Mouse (Mus musculus) bone marrow, adult 2 months (tissue): ENCODE measurements around the gene Cfap70. TPM values are rescaled to one million over a fixed set of nuclear protein-coding genes. Genes with fewer than 3 reads are reported as not detected.

ENCODE experiments used
- H3K27ac ChIP-seq: fragments of 200-500 bp; 2 replicates; pipeline ENCODE4 v1.5.1; 2012; ENCODE audit warnings: low read depth, mild to moderate bottlenecking, control low read depth, inconsistent platforms, low read length; ENCODE audit not compliant: control insufficient read depth, poor library complexity, insufficient read depth
- H3K4me1 ChIP-seq: fragments of 200-500 bp; 2 replicates; pipeline ENCODE4 v1.6.1; 2011; ENCODE audit warnings: low read length; ENCODE audit not compliant: control insufficient read depth, insufficient read depth
- H3K4me3 ChIP-seq: fragments of 200-500 bp; replicated peaks from 2 replicates; pipeline ENCODE3; 2011; ENCODE audit warnings: mild to moderate bottlenecking, low read depth, low read length, control low read depth; ENCODE audit not compliant: control insufficient read depth
- CTCF ChIP-seq: fragments of 200-500 bp; IDR thresholded peaks from 2 replicates; pipeline ENCODE4 v1.5.1; 2011; ENCODE audit warnings: low read length, control low read depth; ENCODE audit not compliant: control insufficient read depth, insufficient read depth
- POLR2A ChIP-seq: fragments of 200-500 bp; IDR thresholded peaks from 2 replicates; pipeline ENCODE4 v1.6.1; 2011; ENCODE audit warnings: low read depth, mild to moderate bottlenecking, control low read depth, low read length, borderline replicate concordance; ENCODE audit not compliant: control insufficient read depth
- WGBS: fragments of 180-500 bp; shearing (Covaris S2); methylation state at CpG from one replicate; pipeline ENCODE4 v1.1.7; 2018; 5-methylcytosine and 5-hydroxymethylcytosine counted together
- polyA plus RNA-seq: library from polyadenylated mRNA; stranded (reverse); fragments of >200 nt; gene quantifications from 2 replicates; pipeline ENCODE4 v1.2.4, GENCODE M21; 2011; ENCODE audit warnings: low replicate concordance; ENCODE audit not compliant: missing spikeins, insufficient read depth, insufficient read length

The Cfap70 gene
- polyA plus RNA-seq, 1 experiment, result not detected

DNA sequence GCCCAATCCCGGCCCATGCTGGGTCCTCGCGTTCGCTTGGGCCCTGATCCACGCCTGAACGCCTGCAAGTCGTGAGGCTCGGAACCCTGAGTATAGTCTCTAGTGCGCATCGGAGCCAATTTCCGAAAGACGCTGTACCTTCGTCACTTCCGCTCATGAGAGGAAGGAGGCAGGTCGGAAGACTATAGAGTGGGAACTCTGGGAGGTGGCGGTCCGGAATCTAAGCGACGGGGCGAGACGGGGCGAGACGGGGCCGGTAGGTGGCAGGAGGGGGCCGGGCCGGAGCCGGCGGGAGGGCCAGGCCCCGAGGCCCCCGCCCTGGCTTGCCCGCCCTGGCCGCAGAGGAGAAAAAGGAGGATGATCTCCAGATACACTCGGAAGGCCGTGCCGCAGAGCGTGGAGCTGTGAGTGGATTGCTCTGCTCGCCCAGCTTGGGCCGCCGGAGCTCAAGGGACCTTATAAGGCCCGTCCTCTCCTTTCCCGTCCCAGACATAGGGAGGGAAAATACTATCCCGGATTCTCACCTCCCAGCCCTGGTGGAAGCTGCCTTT, 104.0 kb downstream of the Cfap70 start, which contains the start of the genes Ecd and Fam149b:
Gene Ecd, minus strand, starts transcription at position 131 of the 551 bp plus-strand sequence.
Gene Fam149b, plus strand, starts transcription at position 172 of the 551 bp plus-strand sequence.
- WGBS, result 1% methylated on average over 42 of the region's 42 CpGs
- peak within 1 kb of the TSS; percentile 92 for H3K4me3 ChIP-seq

GRCm38 (mm10) chr14:20347441-20347990, 104.5 kb downstream of the Cfap70 start:
- Histone ChIP-seq H3K4me3 (peak overlapping the region; percentile 92), H3K4me1 (no peaks in the 10 kb centered on the region), H3K27ac (peak overlapping the region; percentile 82)
- TF ChIP-seq CTCF (no peak), POLR2A (no peak)
- WGBS, result under 1% methylated on average over 15 of the region's 15 CpGs

More for the DNA sequence above, 104.0 kb downstream of the Cfap70 start, which contains the start of the genes Ecd and Fam149b:
- TF ChIP-seq POLR2A (peak; percentile 65), CTCF (peak; percentile 47; the same call in 1 of the 2 replicates)
- no peaks in the 10 kb centered on the region for H3K4me1 ChIP-seq
- peak within 1 kb of the TSS; percentile 82 for H3K27ac ChIP-seq

- TF ChIP-seq POLR2A (no peak), CTCF (no peak)
- WGBS, result 88% methylated on average over 9 of the region's 9 CpGs
- Histone ChIP-seq H3K27ac (no peak overlapping the region), H3K4me3 (no peak overlapping the region), H3K4me1 (no peaks in the 10 kb centered on the region)
Observed at GRCm38 (mm10) chr14:20345885-20346284, 106.1 kb downstream of the Cfap70 start.

Other genes with a start within 250 kb of the Cfap70 start
- gene Kcnk16, start 183.0 kb downstream of the Cfap70 start, polyA plus RNA-seq, result not detected in 2 replicates
- 9.8 and 16.9 TPM in 2 replicates for gene Nudt13, start 157.5 kb downstream of the Cfap70 start, polyA plus RNA-seq
- gene Ecd, start 104.1 kb downstream of the Cfap70 start, polyA plus RNA-seq, result 11.1 and 18.7 TPM in 2 replicates
- 6.9 and 16.8 TPM in 2 replicates for gene Fam149b, start 104.1 kb downstream of the Cfap70 start, polyA plus RNA-seq
- 90.4 and 102 TPM in 2 replicates for gene Dnajc9, start 63.3 kb downstream of the Cfap70 start, polyA plus RNA-seq
- 21.8 and 78.8 TPM in 2 replicates for gene Mrps16, start 58.6 kb downstream of the Cfap70 start, polyA plus RNA-seq
- gene Anxa7, start 27.9 kb upstream of the Cfap70 start, polyA plus RNA-seq, result 28.3 and 34.6 TPM in 2 replicates
- gene Mss51, start 44.7 kb upstream of the Cfap70 start, polyA plus RNA-seq, result 7.6 and 7.7 TPM in 2 replicates
- 23.8 and 35.0 TPM in 2 replicates for gene Ppp3cb, start 94.3 kb upstream of the Cfap70 start, polyA plus RNA-seq
- 2.2 and 6.4 TPM in 2 replicates for gene Usp54, start 188.8 kb upstream of the Cfap70 start, polyA plus RNA-seq
- 4.7 TPM in 1 of 2 replicates, not detected in the other for gene Myoz1, start 204.3 kb upstream of the Cfap70 start, polyA plus RNA-seq
- gene Synpo2l, start 216.1 kb upstream of the Cfap70 start, polyA plus RNA-seq, result 0.70 TPM in 1 of 2 replicates, not detected in the other
- gene Sec24c, start 222.1 kb upstream of the Cfap70 start, polyA plus RNA-seq, result 29.8 and 49.6 TPM in 2 replicates
- gene Fut11, start 242.7 kb upstream of the Cfap70 start, polyA plus RNA-seq, result 3.6 and 5.8 TPM in 2 replicates